Mouse (Mus musculus) spleen, postnatal 4 days (tissue): ENCODE data around the gene Frs3.

ENCODE experiments used
- DNase-seq, 2 experiments: peaks; one replicate each; pipeline ENCODE4 v3.0.0; 2022; ENCODE audit warnings: low spot score in 2 of 2

The Frs3 gene

GRCm38 (mm10) chr17:47735553-47736100, 46.8 kb downstream of the Frs3 start:
- DNase-seq, result no peak

- peak; percentile 98 to 100 for DNase-seq
Measured at GRCm38 (mm10) chr17:47736856-47737255, 48.0 kb downstream of the Frs3 start, which contains the start of gene Tfeb. Gene Tfeb, plus strand, starts transcription at chr17:47737030.

DNA sequence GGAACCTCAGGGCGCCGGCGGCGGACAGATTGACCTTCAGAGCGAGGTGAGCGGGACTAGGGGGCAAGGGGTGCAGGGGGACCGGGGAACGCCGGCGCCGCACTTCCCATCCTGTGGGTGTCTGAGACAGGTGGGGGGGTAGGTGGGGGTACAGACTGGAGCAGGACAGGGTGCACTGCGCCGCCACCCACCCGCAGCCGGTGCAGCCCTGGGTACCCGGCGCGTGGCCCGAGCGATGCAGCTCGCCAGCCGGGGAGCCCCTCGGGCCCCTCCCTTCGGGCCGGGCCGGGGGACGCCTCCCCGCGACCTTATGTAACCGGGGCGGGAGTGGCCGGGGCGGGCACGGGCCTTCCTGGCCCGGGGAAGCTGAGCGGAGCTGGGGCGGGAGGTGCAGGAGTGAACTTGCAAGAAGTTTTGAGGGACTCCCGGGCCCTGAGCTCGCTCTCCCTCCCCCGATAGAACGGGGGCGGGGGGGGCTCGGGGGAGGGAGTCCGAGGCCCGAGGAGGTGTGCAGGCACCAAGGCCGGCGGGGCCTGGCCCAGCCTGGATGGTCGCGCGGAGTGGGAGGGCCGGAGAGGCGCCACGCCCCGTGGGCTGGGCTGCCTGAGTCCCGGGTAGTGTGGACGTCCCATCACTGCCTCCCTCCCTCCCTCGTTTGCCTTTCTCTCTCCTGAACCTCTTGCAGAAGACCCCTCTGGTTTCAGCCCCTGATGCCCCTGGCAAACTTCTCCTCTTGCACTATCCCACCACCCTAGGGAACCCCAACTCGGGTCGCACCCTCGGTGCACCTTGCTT, 48.6 kb downstream of the Frs3 start:
- DNase-seq, result peak; percentile 86 to 89

- peak; percentile 78 to 88 for DNase-seq
Measured at GRCm38 (mm10) chr17:47738066-47738878, 49.4 kb downstream of the Frs3 start.

DNA sequence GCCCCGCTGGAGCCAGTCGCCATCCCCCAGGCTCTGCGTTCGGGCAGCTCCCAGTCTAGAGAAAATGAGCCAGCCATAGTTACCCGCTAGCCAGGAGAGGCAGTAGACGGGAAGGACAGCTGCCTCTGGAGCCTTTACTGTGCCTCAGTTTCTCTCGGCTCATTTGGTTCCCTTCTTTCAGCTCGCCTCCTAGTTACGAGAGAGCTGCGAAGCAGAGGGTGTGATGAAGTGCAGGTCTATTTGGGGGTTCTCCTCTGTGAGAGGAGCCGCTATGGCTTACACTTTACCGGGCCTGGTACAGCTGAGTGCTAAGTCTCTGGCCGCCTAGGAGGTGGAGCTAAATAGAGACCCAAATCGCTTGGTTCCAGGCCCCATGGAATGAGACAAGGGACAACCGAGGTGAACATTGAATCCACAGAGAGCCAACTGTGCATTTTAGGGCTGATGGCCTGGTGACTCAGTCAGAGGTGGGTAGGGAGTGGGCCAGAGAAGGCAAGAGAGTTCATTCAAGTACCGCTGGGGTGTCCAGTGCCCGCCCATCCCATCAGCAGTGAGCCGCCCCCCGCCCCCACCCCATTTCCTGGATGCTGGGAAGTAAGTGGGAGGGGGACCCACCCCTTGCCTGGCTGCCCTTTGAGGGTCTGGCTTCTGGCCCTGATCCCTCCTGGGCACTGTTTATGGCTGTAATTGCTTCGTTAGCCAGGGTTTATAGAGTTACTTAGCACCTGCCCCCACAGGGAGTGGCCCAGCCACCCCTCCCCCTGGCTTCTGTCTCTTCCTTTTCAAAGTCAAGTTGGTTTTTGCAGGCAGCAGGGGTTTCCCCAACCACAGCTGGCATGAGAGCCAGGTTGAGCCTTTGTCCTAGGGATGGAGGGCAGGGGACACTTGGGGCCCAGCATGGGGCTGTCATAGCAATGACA, 50.3 kb downstream of the Frs3 start:
- peak in 1 of 2 experiments; percentile 63 for DNase-seq

GRCm38 (mm10) chr17:47740186-47740585, 51.4 kb downstream of the Frs3 start:
- DNase-seq, result no peak

- DNase-seq, result no peak
Measured at GRCm38 (mm10) chr17:47742991-47743734, 54.3 kb downstream of the Frs3 start.

DNA sequence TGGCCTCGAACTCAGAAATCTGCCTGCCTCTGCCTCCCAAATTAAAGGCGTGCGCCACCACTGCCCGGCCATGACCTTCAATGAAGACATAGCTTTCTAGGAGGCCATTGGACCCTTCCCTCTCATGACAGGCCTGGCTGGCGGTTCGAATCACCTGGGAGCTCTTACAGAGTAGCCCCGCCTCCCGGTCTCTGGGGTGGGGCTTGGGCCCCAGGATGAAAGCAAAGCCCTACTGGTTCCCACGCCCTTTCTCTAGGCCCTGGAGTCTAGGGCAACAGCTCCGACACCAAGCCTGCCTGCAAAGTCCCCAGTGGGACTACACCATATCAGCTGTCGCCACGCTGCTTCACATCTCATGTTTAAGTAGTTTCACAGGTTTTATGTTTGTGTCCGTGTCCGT, 55.3 kb downstream of the Frs3 start:
- DNase-seq, result no peak

GRCm38 (mm10) chr17:47744746-47745368, 56.0 kb downstream of the Frs3 start:
- no peak for DNase-seq

GRCm38 (mm10) chr17:47748791-47749553, 60.1 kb downstream of the Frs3 start:
- no peak for DNase-seq

DNA sequence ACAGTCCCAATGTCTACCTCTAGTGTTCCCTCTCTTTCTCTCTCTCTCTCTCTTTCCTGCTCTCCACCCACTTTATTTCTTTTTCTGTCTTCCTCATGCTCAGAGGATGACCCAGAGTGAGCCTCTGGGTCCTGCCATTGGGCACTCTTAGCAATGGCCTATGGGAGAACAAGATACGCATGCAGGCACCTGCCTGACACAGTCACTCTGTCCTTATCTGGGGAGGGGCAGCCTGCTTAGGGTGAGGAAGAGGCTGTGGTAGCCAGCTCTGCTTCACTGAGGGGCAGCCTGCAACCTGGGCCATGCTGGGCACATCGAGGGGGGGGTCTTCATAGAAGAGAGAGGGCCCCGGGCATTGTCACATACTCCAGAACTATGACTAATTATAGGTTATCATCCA, 60.8 kb downstream of the Frs3 start:
- DNase-seq, result no peak

- no peak for DNase-seq
Measured at GRCm38 (mm10) chr17:47750101-47750500, 61.3 kb downstream of the Frs3 start.

DNA sequence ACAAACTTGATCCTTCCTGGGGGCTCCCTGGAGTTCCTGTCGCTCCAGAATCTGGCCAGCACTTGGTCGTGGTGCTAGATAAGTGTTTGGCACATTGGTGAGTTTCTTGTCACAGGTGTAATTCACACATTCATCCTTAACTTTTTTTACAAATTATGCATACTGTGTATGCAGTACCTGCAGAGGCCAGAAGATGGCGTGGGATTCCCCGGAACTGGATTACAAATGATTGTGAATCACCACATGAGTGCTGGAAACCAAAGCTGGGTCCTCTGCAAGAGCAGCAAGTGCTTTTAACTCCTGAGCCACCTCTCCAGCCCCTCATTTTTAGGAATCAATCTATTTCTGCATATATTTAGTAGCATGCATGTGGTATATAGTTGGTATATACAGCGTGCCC, 63.0 kb downstream of the Frs3 start:
- DNase-seq, result no peak

GRCm38 (mm10) chr17:47753130-47753775, 64.4 kb downstream of the Frs3 start:
- DNase-seq, result no peak
